ENCODE assay signal across 8 mouse cellular contexts in the genomic region with DNA sequence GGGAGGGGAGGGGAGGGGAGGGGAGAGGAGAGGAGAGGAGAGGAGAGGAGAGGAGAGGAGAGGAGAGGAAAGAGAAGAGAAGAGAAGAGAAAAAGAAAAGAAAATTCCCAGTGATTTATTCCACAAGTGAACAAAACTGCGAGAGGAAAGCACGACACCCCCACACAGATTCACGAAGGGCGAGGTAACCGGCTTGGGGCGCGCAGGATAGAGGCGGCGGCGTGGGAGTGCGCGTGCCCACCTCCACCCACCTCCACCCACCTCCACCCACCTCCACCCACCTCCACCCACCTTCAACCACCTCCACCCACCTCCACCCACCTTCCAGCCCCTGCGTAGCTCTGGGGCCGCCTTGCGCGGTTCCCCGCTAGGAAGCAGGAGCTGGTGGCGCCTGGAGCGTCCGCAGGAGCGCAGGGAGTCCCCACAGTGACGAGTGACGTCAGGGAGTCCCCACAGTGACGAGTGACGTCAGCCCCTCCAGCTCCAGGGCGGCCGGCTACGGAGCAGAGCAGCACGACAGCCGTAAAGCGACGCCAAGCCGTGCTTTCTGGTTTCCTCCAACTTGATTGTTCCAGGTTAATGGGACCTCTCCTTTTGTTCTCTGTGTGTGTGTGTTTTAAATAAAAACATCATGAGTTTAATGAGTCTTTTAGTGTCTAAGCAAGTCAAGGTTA. TPM values are rescaled to one million over a fixed set of nuclear protein-coding genes. Genes with fewer than 3 reads are reported as not detected.
DNase-seq lines count a peak whose midpoint lies in the region; ATAC-seq and TF ChIP-seq lines count a peak whose summit lies in the region.

No protein-coding gene starts in this region.

- peak overlapping the region; percentile 41 for H3K9ac ChIP-seq in neural tube, embryonic 15.5 days (replicated peaks)

- no peaks in the 10 kb centered on the region for H3K36me3 ChIP-seq in neural tube, embryonic 15.5 days

- no peaks in the 10 kb centered on the region for H3K9me3 ChIP-seq in neural tube, embryonic 15.5 days (replicated peaks)

- 9% methylated on average over 27 of the region's 33 CpGs for WGBS in neural tube, embryonic 15.5 days

- peak; percentile 89 for DNase-seq in Muller cell, postnatal 12 days (ENCODE audit: inconsistent ontology term)
- peak; percentile 88 for DNase-seq in cerebellum, adult 9-10 months
- peak; percentile 93 for DNase-seq in forelimb bud, embryonic 11.5 days (ENCODE audit: low read depth, low spot score)
- peak; percentile 90 for DNase-seq in heart, postnatal 4 days
- peak; percentile 86 to 87 for DNase-seq in layer of hippocampus, adult 2 months (ENCODE audit: low spot score in 2 of 2)
- peak; percentile 80 to 92 for DNase-seq in lung, adult 18-20 months
- DNase-seq in testis, postnatal 14 days (ENCODE audit: low spot score), result peak; percentile 84

- peak overlapping the region; percentile 71 for H3K4me2 ChIP-seq in neural tube, embryonic 15.5 days

- TF ChIP-seq CTCF in layer of hippocampus, adult 2 months (conservative IDR thresholded peaks at IDR 0.05), result no peak

- peaks cover 3% of the 10 kb centered on the region; the same call in 1 of the 2 replicates for H3K27me3 ChIP-seq in neural tube, embryonic 15.5 days (replicated peaks)

- H3K4me1 ChIP-seq in neural tube, embryonic 15.5 days, result no peaks in the 10 kb centered on the region

- H3K27ac ChIP-seq in layer of hippocampus, adult 2 months, result peak overlapping the region; percentile 77
- peak overlapping the region; percentile 65 for H3K27ac ChIP-seq in neural tube, embryonic 15.5 days (replicated peaks)

- peak; percentile 97 for ATAC-seq in neural tube, embryonic 15.5 days (ENCODE audit: low FRiP score)

- H3K4me3 ChIP-seq in layer of hippocampus, adult 2 months, result peak overlapping the region; percentile 55
- peak overlapping the region; percentile 51 for H3K4me3 ChIP-seq in neural tube, embryonic 15.5 days (replicated peaks)

RNA-seq across cellular contexts. Expression of a gene that starts 8.0 kb away (rescaled TPM):
- under 1 TPM; 0.07 to 0.14 TPM for total RNA-seq in heart, postnatal 4 days (2021)
- 1 to 10 TPM; 1.6 to 1.7 TPM for total RNA-seq in layer of hippocampus, adult 2 months (2021)
- 0.29 and 0.41 TPM in 2 replicates for polyA plus RNA-seq in neural tube, embryonic 15.5 days (2015; fragmentation: Nextera tagmentation; extraction: Ambion mirVana)

RNA-seq across cellular contexts. Expression of a gene that starts 58.6 kb away (rescaled TPM):
- total RNA-seq in heart, postnatal 4 days (2021), result 100 to 1,000 TPM; 107 to 115 TPM
- 100 to 1,000 TPM; 192 to 193 TPM for total RNA-seq in layer of hippocampus, adult 2 months (2021)
- polyA plus RNA-seq in neural tube, embryonic 15.5 days (2015; fragmentation: Nextera tagmentation; extraction: Ambion mirVana), result 443 and 497 TPM in 2 replicates

Comparison
In these comparisons a context has a peak if more than half of its experiments do, and no peak if none do; other contexts are left out.
1. Peak in every context shown above with its lines: DNase-seq, ATAC-seq, H3K4me3 ChIP-seq and H3K27ac ChIP-seq.